Mouse (Mus musculus) intestine, postnatal 0 days (tissue): ENCODE measurements around the gene Papss2. TPM values are rescaled to one million over a fixed set of nuclear protein-coding genes. Genes with fewer than 3 reads are reported as not detected.

Experiments
- ATAC-seq: fragments of 200-750 bp; cut with Nextera tagmentation; 2 replicates; pipeline ENCODE4 v1.8.0; 2017; ENCODE audit warnings: mild to moderate bottlenecking, moderate TSS enrichment, moderate library complexity
- H3K27ac ChIP-seq: fragments of 300-500 bp; sonication (generic); 2 replicates; pipeline ENCODE4 v1.5.1; 2014; ENCODE audit warnings: mild to moderate bottlenecking, low read depth, low read length, moderate library complexity
- H3K27me3 ChIP-seq: fragments of 300-500 bp; sonication (generic); replicated peaks from 2 replicates; pipeline ENCODE4 v1.6.1; 2014; ENCODE audit warnings: low read length, mixed read lengths; ENCODE audit not compliant: control insufficient read depth, insufficient read depth
- H3K36me3 ChIP-seq: fragments of 300-500 bp; sonication (generic); 2 replicates; pipeline ENCODE4 v1.6.1; 2014; ENCODE audit warnings: mild to moderate bottlenecking, moderate library complexity; ENCODE audit not compliant: control insufficient read depth, insufficient read depth
- H3K4me1 ChIP-seq: fragments of 300-500 bp; sonication (generic); replicated peaks from 2 replicates; pipeline ENCODE4 v1.6.1; 2014; ENCODE audit warnings: antibody characterized with exemption, low read length, mixed read lengths; ENCODE audit not compliant: control insufficient read depth, insufficient read depth
- H3K4me2 ChIP-seq: fragments of 300-500 bp; sonication (generic); replicated peaks from 2 replicates; pipeline ENCODE4 v1.6.1; 2014; ENCODE audit warnings: low read depth, mild to moderate bottlenecking, moderate library complexity
- H3K4me3 ChIP-seq: fragments of 300-500 bp; sonication (generic); 2 replicates; pipeline ENCODE4 v1.5.1; 2014; ENCODE audit warnings: low read depth, low read length
- H3K9ac ChIP-seq: fragments of 300-500 bp; sonication (generic); 2 replicates; pipeline ENCODE4 v1.6.1; 2014; ENCODE audit warnings: mild to moderate bottlenecking, low read depth, low read length
- H3K9me3 ChIP-seq: fragments of 300-500 bp; sonication (generic); 2 replicates; pipeline ENCODE4 v1.6.1; 2016; ENCODE audit warnings: mixed run types; ENCODE audit not compliant: control insufficient read depth
- CTCF ChIP-seq: sonication (generic); IDR thresholded peaks from 2 replicates; pipeline ENCODE4 v1.5.1; 2016; ENCODE audit warnings: low read depth, mild to moderate bottlenecking, control low read depth, antibody characterized with exemption, moderate library complexity
- WGBS: fragments of 180-500 bp; shearing (Covaris S2); extraction: QIAGEN DNeasy Blood & Tissue Kit; methylation state at CpG from one replicate; pipeline ENCODE4 v1.1.7; 2014; 5-methylcytosine and 5-hydroxymethylcytosine counted together
- polyA plus RNA-seq: library from polyadenylated mRNA; unstranded; fragments of >200 nt; fragmentation: Nextera tagmentation; extraction: Ambion mirVana; gene quantifications from 2 replicates; pipeline ENCODE4 v1.2.1, GENCODE M21; 2015

Gene Papss2
- polyA plus RNA-seq, 1 experiment from 2014 or later: 34.7 TPM

DNA sequence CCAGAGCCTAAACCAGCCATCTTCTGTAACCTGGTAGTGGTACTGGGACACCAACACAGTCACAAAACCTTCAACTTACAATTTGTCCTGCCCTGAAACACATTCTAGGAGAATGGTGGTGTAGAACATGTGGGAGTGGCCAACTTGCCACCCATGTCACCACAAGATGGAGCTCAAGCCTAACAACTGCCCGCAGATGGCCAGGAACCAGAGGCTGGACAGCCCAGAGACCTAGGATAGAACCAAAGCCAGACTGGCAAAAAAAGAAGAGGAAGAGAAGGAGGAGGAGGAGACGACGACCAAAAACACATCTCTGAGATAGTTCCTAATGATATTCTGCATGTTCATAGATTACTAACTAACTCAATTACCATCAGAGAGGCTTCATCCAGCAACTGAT lies 119.6 kb downstream of the Papss2 start:
- Histone ChIP-seq H3K27ac (no peak overlapping the region), H3K27me3 (no peaks in the 10 kb centered on the region), H3K9ac (no peak overlapping the region), H3K9me3 (no peaks in the 10 kb centered on the region), H3K4me3 (no peak overlapping the region), H3K4me1 (peaks cover 3% of the 10 kb centered on the region; the same call in 1 of the 2 replicates), H3K4me2 (no peak overlapping the region), H3K36me3 (no peaks in the 10 kb centered on the region)
- 5% methylated on average over 3 of the region's 3 CpGs for WGBS
- peak; percentile 96 for TF ChIP-seq CTCF
- ATAC-seq: no peak

DNA sequence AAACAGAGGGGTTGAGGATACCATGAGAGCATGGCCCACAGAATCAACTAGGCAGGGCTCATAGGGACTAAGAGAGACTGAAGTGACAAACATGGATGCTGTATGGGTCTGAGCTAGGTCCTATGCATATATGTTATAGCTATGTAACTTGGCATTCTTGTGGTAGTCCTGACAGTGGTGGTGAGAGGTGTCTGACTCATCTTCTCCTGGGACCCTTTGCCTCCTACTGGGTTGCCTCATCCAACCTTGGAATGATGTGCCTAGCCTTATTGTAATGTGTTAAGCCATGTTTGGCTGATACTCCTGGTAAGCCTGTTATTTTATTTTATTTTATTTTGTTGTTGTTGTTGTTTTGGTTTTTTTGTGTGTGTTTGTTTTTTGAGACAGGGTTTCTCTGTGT lies 120.1 kb downstream of the Papss2 start:
- no peaks in the 10 kb centered on the region for H3K27me3 ChIP-seq
- no peak overlapping the region for H3K27ac ChIP-seq
- no peaks in the 10 kb centered on the region for H3K36me3 ChIP-seq
- no peak for TF ChIP-seq CTCF
- no peak overlapping the region for H3K4me3 ChIP-seq
- H3K4me1 ChIP-seq: peaks cover 3% of the 10 kb centered on the region; the same call in 1 of the 2 replicates
- H3K9me3 ChIP-seq: no peaks in the 10 kb centered on the region
- ATAC-seq: no peak
- H3K9ac ChIP-seq: no peak overlapping the region
- no peak overlapping the region for H3K4me2 ChIP-seq

Other genes starting within 250 kb of the Papss2 start
- gene Sgms1, start 206.1 kb upstream of the Papss2 start, polyA plus RNA-seq: 18.6 and 23.6 TPM in 2 replicates
- gene Rpl9-ps6, start 129.2 kb upstream of the Papss2 start, polyA plus RNA-seq: 89.1 and 99.6 TPM in 2 replicates
- gene Minpp1, start 110.0 kb upstream of the Papss2 start, polyA plus RNA-seq: 62.3 and 68.7 TPM in 2 replicates
- gene Atad1, start 144.0 kb downstream of the Papss2 start, polyA plus RNA-seq: 48.5 and 49.6 TPM in 2 replicates
- 13.2 and 16.1 TPM in 2 replicates for gene Pten, start 161.7 kb downstream of the Papss2 start, polyA plus RNA-seq